In genomic region chr6:70088041-70088440, GRCm38 (mm10) we compare ENCODE assay signal across 22 mouse cellular contexts.
"Had no signal": no experiment of that assay in that cellular context is flagged by ENCODE, and none has a peak within 500 bp of the region (broad histone marks: within the 10 kb centered on the region; RNA-seq: fewer than 3 reads in every experiment).

No protein-coding gene starts in this region.

- H3K4me3 ChIP-seq: gastrocnemius, adult 2 months; heart, embryonic 10.5 days; heart, embryonic 12.5 days; hindbrain, embryonic 10.5 days; hindbrain, embryonic 12.5 days; kidney, embryonic 15.5 days; left cerebral cortex, adult 2 months; limb, embryonic 10.5 days; limb, embryonic 12.5 days; liver, embryonic 13.5 days; liver, embryonic 15.5 days had no signal

- DNase-seq: gastrocnemius, adult 2 months; gastrocnemius, postnatal 10 days; gastrocnemius, postnatal 25 days; heart, adult 18-20 months; heart, postnatal 10 days; heart, postnatal 4 days; kidney, adult 11 months; kidney, adult 2 months; kidney, adult 9 months; kidney, postnatal 14 days; kidney, postnatal 36 days; liver; liver, embryonic 13.5 days had no signal

- H3K9me3 ChIP-seq: heart, embryonic 12.5 days; hindbrain, embryonic 10.5 days; hindbrain, embryonic 12.5 days; kidney, embryonic 15.5 days; limb, embryonic 10.5 days; limb, embryonic 12.5 days; liver, embryonic 13.5 days; liver, embryonic 15.5 days had no signal

- H3K4me1 ChIP-seq: heart, embryonic 10.5 days; heart, embryonic 12.5 days; hindbrain, embryonic 10.5 days; hindbrain, embryonic 12.5 days; kidney, embryonic 15.5 days; limb, embryonic 10.5 days; limb, embryonic 12.5 days; liver, embryonic 13.5 days; liver, embryonic 15.5 days had no signal

- H3K36me3 ChIP-seq: heart, embryonic 10.5 days; heart, embryonic 12.5 days; hindbrain, embryonic 10.5 days; hindbrain, embryonic 12.5 days; kidney, embryonic 15.5 days; limb, embryonic 10.5 days; limb, embryonic 12.5 days; liver, embryonic 13.5 days; liver, embryonic 15.5 days had no signal

- H3K27me3 ChIP-seq: heart, embryonic 12.5 days; hindbrain, embryonic 12.5 days; kidney, embryonic 15.5 days; limb, embryonic 12.5 days; liver, embryonic 13.5 days; liver, embryonic 15.5 days had no signal
